9 mouse cellular contexts compared by ENCODE assay signal in genomic region chr9:120539662-120540251, GRCm38 (mm10). TPM values are rescaled to one million over a fixed set of nuclear protein-coding genes. Genes with fewer than 3 reads are reported as not detected.
DNase-seq lines count a peak whose midpoint lies in the region; ATAC-seq and TF ChIP-seq lines count a peak whose summit lies in the region.
"Had no signal": no experiment of that assay in that cellular context is flagged by ENCODE, and none has a peak within 500 bp of the region (broad histone marks: within the 10 kb centered on the region; RNA-seq: fewer than 3 reads in every experiment).

Gene Entpd3 (plus strand): TSS chr9:120539818.

- no peaks in the 10 kb centered on the region for H3K4me1 ChIP-seq in hindbrain, postnatal 0 days (ENCODE audit: insufficient read depth, low read length)
- H3K4me1 ChIP-seq in limb, embryonic 12.5 days (replicated peaks) = peaks cover 22% of the 10 kb centered on the region
- H3K4me1 ChIP-seq in midbrain, postnatal 0 days (ENCODE audit: insufficient read depth, low read length) = peaks cover 3% of the 10 kb centered on the region; the same call in 1 of the 2 replicates

- H3K36me3 ChIP-seq in hindbrain, postnatal 0 days (ENCODE audit: insufficient read depth, low read length) = no peaks in the 10 kb centered on the region
- no peaks in the 10 kb centered on the region for H3K36me3 ChIP-seq in limb, embryonic 12.5 days
- H3K36me3 ChIP-seq in midbrain, postnatal 0 days (ENCODE audit: insufficient read depth, low read length) = no peaks in the 10 kb centered on the region

- H3K27me3 ChIP-seq in hindbrain, postnatal 0 days (ENCODE audit: insufficient read depth, low read length) = no peaks in the 10 kb centered on the region; the same call in 1 of the 2 replicates
- peaks cover 51% of the 10 kb centered on the region for H3K27me3 ChIP-seq in limb, embryonic 12.5 days
- 0 out of 2 replicates have a peak, but pooled peaks cover 4% of the 10 kb centered on the region for H3K27me3 ChIP-seq in midbrain, postnatal 0 days (ENCODE audit: insufficient read depth, low read length)

- H3K9me3 ChIP-seq in hindbrain, postnatal 0 days (ENCODE audit: low read length) = no peaks in the 10 kb centered on the region
- no peaks in the 10 kb centered on the region for H3K9me3 ChIP-seq in limb, embryonic 12.5 days
- no peaks in the 10 kb centered on the region for H3K9me3 ChIP-seq in midbrain, postnatal 0 days (ENCODE audit: low read length)

- H3K27ac ChIP-seq in hindbrain, postnatal 0 days = no peak within 1 kb of the TSS
- no peak within 1 kb of the TSS for H3K27ac ChIP-seq in limb, embryonic 12.5 days
- no peak within 1 kb of the TSS for H3K27ac ChIP-seq in midbrain, postnatal 0 days (ENCODE audit: low read depth, low read length)

- H3K4me2 ChIP-seq in hindbrain, postnatal 0 days (ENCODE audit: low read depth, low read length) = peak within 1 kb of the TSS; percentile 75
- H3K4me2 ChIP-seq in limb, embryonic 12.5 days = peak within 1 kb of the TSS; percentile 86
- peak within 1 kb of the TSS; percentile 95 for H3K4me2 ChIP-seq in midbrain, postnatal 0 days (ENCODE audit: low read depth, low read length, poor library complexity, severe bottlenecking)

- peak within 1 kb of the TSS; percentile 57 for H3K9ac ChIP-seq in hindbrain, postnatal 0 days (replicated peaks; ENCODE audit: low read length)
- peak within 1 kb of the TSS; percentile 66 for H3K9ac ChIP-seq in limb, embryonic 12.5 days (replicated peaks)
- peak within 1 kb of the TSS; percentile 72 for H3K9ac ChIP-seq in midbrain, postnatal 0 days (replicated peaks; ENCODE audit: low read length, poor library complexity, severe bottlenecking)

- peak within 1 kb of the TSS; percentile 46 for H3K4me3 ChIP-seq in hindbrain, postnatal 0 days (ENCODE audit: low read length)
- H3K4me3 ChIP-seq in limb, embryonic 12.5 days (replicated peaks) = peak within 1 kb of the TSS; percentile 46
- peak within 1 kb of the TSS; percentile 55 for H3K4me3 ChIP-seq in midbrain, postnatal 0 days (ENCODE audit: low read depth, low read length)

- WGBS in hindbrain, postnatal 0 days = 1% methylated on average over 29 of the region's 31 CpGs
- 1% methylated on average over 31 of the region's 31 CpGs for WGBS in limb, embryonic 12.5 days
- 1% methylated on average over 30 of the region's 31 CpGs for WGBS in midbrain, postnatal 0 days

- peak; percentile 73 for ATAC-seq in erythroblast, adult 5-6 weeks (replicated peaks; ENCODE audit: low FRiP score, poor library complexity, severe bottlenecking)
- peak; percentile 64 for ATAC-seq in hindbrain, postnatal 0 days
- peak; percentile 58; the same call in 1 of the 2 replicates for ATAC-seq in limb, embryonic 12.5 days (ENCODE audit: insufficient number of reproducible peaks, insufficient read depth, low FRiP score, low TSS enrichment, low read depth)
- ATAC-seq in midbrain, postnatal 0 days (ENCODE audit: low FRiP score) = peak; percentile 44

- peak; percentile 7 for DNase-seq in gastrocnemius, postnatal 25 days
- no peak for DNase-seq in gastrocnemius, adult 18-20 months (ENCODE audit: low spot score)
- DNase-seq in T-cell, adult 2 months (ENCODE audit: low spot score) = peak; percentile 11
- peak; percentile 29 for DNase-seq in hindbrain, postnatal 0 days (ENCODE audit: low spot score)
- DNase-seq in midbrain, postnatal 0 days (ENCODE audit: low spot score) = peak; percentile 12
- peak; percentile 50 for DNase-seq in yolk sac, embryonic 10.5 days (ENCODE audit: low spot score)

- TF ChIP-seq CTCF in hindbrain, postnatal 0 days (IDR thresholded peaks at IDR 0.05; ENCODE audit: low read depth) = no peak
- TF ChIP-seq CTCF in midbrain, postnatal 0 days (IDR thresholded peaks at IDR 0.05) = no peak

RNA-seq across cellular contexts. Expression of gene Entpd3, which starts in this region (rescaled TPM):
- not detected for total RNA-seq in gastrocnemius, postnatal 25 days (2021)
- not detected for total RNA-seq in gastrocnemius, adult 18-20 months (2021)
- total RNA-seq in erythroblast, adult 5-6 weeks (2015; ENCODE audit: low replicate concordance) = 0.63 TPM in 1 of 2 replicates, not detected in the other
- 0.17 TPM in 1 of 2 replicates, not detected in the other for total RNA-seq in erythroblast, adult 5-6 weeks (2017; ENCODE audit: low replicate concordance)
- 4.0 and 7.0 TPM in 2 replicates for total RNA-seq in hindbrain, postnatal 0 days (2014; rRNA removed)
- 3.7 and 4.4 TPM in 2 replicates for polyA plus RNA-seq in hindbrain, postnatal 0 days (2015; fragmentation: Nextera tagmentation; extraction: Ambion mirVana)
- 0.26 and 0.29 TPM in 2 replicates for polyA plus RNA-seq in limb, embryonic 12.5 days (2016; fragmentation: Nextera tagmentation; extraction: Ambion mirVana)
- total RNA-seq in midbrain, postnatal 0 days (2014; rRNA removed) = 6.9 and 9.0 TPM in 2 replicates
- polyA plus RNA-seq in midbrain, postnatal 0 days (2015; fragmentation: Nextera tagmentation; extraction: Ambion mirVana) = 4.7 and 5.2 TPM in 2 replicates
- total RNA-seq: MEL had no signal

Comparison
In these comparisons a context has a peak if more than half of its experiments do, and no peak if none do; other contexts are left out.
1. Peak in DNase-seq in gastrocnemius, postnatal 25 days; RNA of the gene not detected or under 1 TPM.
2. Peak in ATAC-seq in erythroblast, adult 5-6 weeks; RNA of the gene not detected or under 1 TPM.
3. Peak in ATAC-seq, H3K4me3 ChIP-seq, H3K9ac ChIP-seq and H3K4me2 ChIP-seq in limb, embryonic 12.5 days; RNA of the gene not detected or under 1 TPM.